Mouse (Mus musculus): ENCODE results near the gene Tdg. TPM values are rescaled to one million over a fixed set of nuclear protein-coding genes. Genes with fewer than 3 reads are reported as not detected.

Gene Tdg
- polyA plus RNA-seq, 1 experiment from 2014 or later = 130 TPM

GRCm38 (mm10) chr10:82631133-82631532, 1.5 kb downstream of the Tdg start:
- H3K9ac ChIP-seq (replicated peaks; ENCODE audit: low read depth, low read length) = no peak overlapping the region
- no peak overlapping the region for H3K27ac ChIP-seq (ENCODE audit: low read length)
- ATAC-seq (ENCODE audit: insufficient number of reproducible peaks, insufficient read depth, low FRiP score, low read depth) = no peak
- H3K36me3 ChIP-seq (ENCODE audit: control insufficient read depth, insufficient read depth, low read length) = 0 out of 2 replicates have a peak, but pooled peaks cover 6% of the 10 kb centered on the region
- WGBS = 87% methylated on average over 7 of the region's 7 CpGs
- peak overlapping the region; percentile 71; the same call in 1 of the 2 replicates for H3K4me3 ChIP-seq (ENCODE audit: low read depth, low read length)
- H3K4me2 ChIP-seq (replicated peaks; ENCODE audit: low read depth, low read length) = peak overlapping the region; percentile 93
- 0 out of 2 replicates have a peak, but pooled peaks cover 3% of the 10 kb centered on the region for H3K9me3 ChIP-seq (ENCODE audit: control insufficient read depth, low read depth, low read length)
- H3K4me1 ChIP-seq (ENCODE audit: control insufficient read depth, insufficient read depth, low read length) = peaks cover 9% of the 10 kb centered on the region
- H3K27me3 ChIP-seq (ENCODE audit: control insufficient read depth, insufficient read depth, low read length) = no peaks in the 10 kb centered on the region

- Histone ChIP-seq H3K9ac (replicated peaks; ENCODE audit: low read depth, low read length) (no peak overlapping the region), H3K4me1 (ENCODE audit: control insufficient read depth, insufficient read depth, low read length) (peaks cover 9% of the 10 kb centered on the region), H3K4me2 (replicated peaks; ENCODE audit: low read depth, low read length) (no peak overlapping the region), H3K36me3 (ENCODE audit: control insufficient read depth, insufficient read depth, low read length) (peaks cover 6% of the 10 kb centered on the region; the same call in 1 of the 2 replicates), H3K9me3 (ENCODE audit: control insufficient read depth, low read depth, low read length) (0 out of 2 replicates have a peak, but pooled peaks cover 3% of the 10 kb centered on the region), H3K27me3 (ENCODE audit: control insufficient read depth, insufficient read depth, low read length) (no peaks in the 10 kb centered on the region), H3K27ac (ENCODE audit: low read length) (no peak overlapping the region), H3K4me3 (ENCODE audit: low read depth, low read length) (no peak overlapping the region)
- 94% methylated on average over 12 of the region's 12 CpGs for WGBS
- ATAC-seq (ENCODE audit: insufficient number of reproducible peaks, insufficient read depth, low FRiP score, low read depth) = no peak
Observed at GRCm38 (mm10) chr10:82632496-82633280, 3.1 kb downstream of the Tdg start.

- 99% methylated on average over 7 of the region's 7 CpGs for WGBS
- Histone ChIP-seq H3K27me3 (ENCODE audit: control insufficient read depth, insufficient read depth, low read length) (no peaks in the 10 kb centered on the region), H3K9me3 (ENCODE audit: control insufficient read depth, low read depth, low read length) (0 out of 2 replicates have a peak, but pooled peaks cover 3% of the 10 kb centered on the region), H3K4me1 (ENCODE audit: control insufficient read depth, insufficient read depth, low read length) (peaks cover 9% of the 10 kb centered on the region), H3K36me3 (ENCODE audit: control insufficient read depth, insufficient read depth, low read length) (peaks cover 16% of the 10 kb centered on the region; the same call in 1 of the 2 replicates), H3K4me2 (replicated peaks; ENCODE audit: low read depth, low read length) (no peak overlapping the region), H3K27ac (ENCODE audit: low read length) (no peak overlapping the region), H3K4me3 (ENCODE audit: low read depth, low read length) (no peak overlapping the region), H3K9ac (replicated peaks; ENCODE audit: low read depth, low read length) (no peak overlapping the region)
- ATAC-seq (ENCODE audit: insufficient number of reproducible peaks, insufficient read depth, low FRiP score, low read depth) = no peak
Observed at GRCm38 (mm10) chr10:82634348-82634747, 4.7 kb downstream of the Tdg start.

GRCm38 (mm10) chr10:82636321-82636720, 6.7 kb downstream of the Tdg start:
- 0 out of 2 replicates have a peak, but pooled peaks cover 3% of the 10 kb centered on the region for H3K9me3 ChIP-seq (ENCODE audit: control insufficient read depth, low read depth, low read length)
- H3K4me2 ChIP-seq (replicated peaks; ENCODE audit: low read depth, low read length) = no peak overlapping the region
- no peak overlapping the region for H3K4me3 ChIP-seq (ENCODE audit: low read depth, low read length)
- H3K27ac ChIP-seq (ENCODE audit: low read length) = no peak overlapping the region
- 93% methylated on average over 3 of the region's 3 CpGs for WGBS
- H3K27me3 ChIP-seq (ENCODE audit: control insufficient read depth, insufficient read depth, low read length) = no peaks in the 10 kb centered on the region
- H3K4me1 ChIP-seq (ENCODE audit: control insufficient read depth, insufficient read depth, low read length) = no peaks in the 10 kb centered on the region; the same call in 1 of the 2 replicates
- no peak overlapping the region for H3K9ac ChIP-seq (replicated peaks; ENCODE audit: low read depth, low read length)
- no peak for ATAC-seq (ENCODE audit: insufficient number of reproducible peaks, insufficient read depth, low FRiP score, low read depth)
- H3K36me3 ChIP-seq (ENCODE audit: control insufficient read depth, insufficient read depth, low read length) = peaks cover 35% of the 10 kb centered on the region

- H3K27ac ChIP-seq (ENCODE audit: low read length) = no peak overlapping the region
- peaks cover 51% of the 10 kb centered on the region for H3K36me3 ChIP-seq (ENCODE audit: control insufficient read depth, insufficient read depth, low read length)
- H3K9ac ChIP-seq (replicated peaks; ENCODE audit: low read depth, low read length) = no peak overlapping the region
- no peak for ATAC-seq (ENCODE audit: insufficient number of reproducible peaks, insufficient read depth, low FRiP score, low read depth)
- WGBS = 91% methylated on average over 8 of the region's 8 CpGs
- H3K4me3 ChIP-seq (ENCODE audit: low read depth, low read length) = no peak overlapping the region
- no peaks in the 10 kb centered on the region for H3K4me1 ChIP-seq (ENCODE audit: control insufficient read depth, insufficient read depth, low read length)
- no peaks in the 10 kb centered on the region for H3K9me3 ChIP-seq (ENCODE audit: control insufficient read depth, low read depth, low read length)
- H3K27me3 ChIP-seq (ENCODE audit: control insufficient read depth, insufficient read depth, low read length) = no peaks in the 10 kb centered on the region
- H3K4me2 ChIP-seq (replicated peaks; ENCODE audit: low read depth, low read length) = no peak overlapping the region
Observed at GRCm38 (mm10) chr10:82639032-82639698, 9.5 kb downstream of the Tdg start.

GRCm38 (mm10) chr10:82641481-82641880, 11.9 kb downstream of the Tdg start:
- Histone ChIP-seq H3K36me3 (ENCODE audit: control insufficient read depth, insufficient read depth, low read length) (peaks cover 66% of the 10 kb centered on the region), H3K27ac (ENCODE audit: low read length) (no peak overlapping the region), H3K4me3 (ENCODE audit: low read depth, low read length) (no peak overlapping the region), H3K9ac (replicated peaks; ENCODE audit: low read depth, low read length) (no peak overlapping the region), H3K9me3 (ENCODE audit: control insufficient read depth, low read depth, low read length) (no peaks in the 10 kb centered on the region), H3K4me2 (replicated peaks; ENCODE audit: low read depth, low read length) (no peak overlapping the region), H3K27me3 (ENCODE audit: control insufficient read depth, insufficient read depth, low read length) (no peaks in the 10 kb centered on the region), H3K4me1 (ENCODE audit: control insufficient read depth, insufficient read depth, low read length) (no peaks in the 10 kb centered on the region)
- no peak for ATAC-seq (ENCODE audit: insufficient number of reproducible peaks, insufficient read depth, low FRiP score, low read depth)
- WGBS = 92% methylated on average over 9 of the region's 9 CpGs

GRCm38 (mm10) chr10:82646083-82646482, 16.5 kb downstream of the Tdg start:
- Histone ChIP-seq H3K27ac (ENCODE audit: low read length) (no peak overlapping the region), H3K4me2 (replicated peaks; ENCODE audit: low read depth, low read length) (no peak overlapping the region), H3K4me3 (ENCODE audit: low read depth, low read length) (no peak overlapping the region), H3K9me3 (ENCODE audit: control insufficient read depth, low read depth, low read length) (no peaks in the 10 kb centered on the region), H3K9ac (replicated peaks; ENCODE audit: low read depth, low read length) (no peak overlapping the region), H3K36me3 (ENCODE audit: control insufficient read depth, insufficient read depth, low read length) (peaks cover 59% of the 10 kb centered on the region), H3K4me1 (ENCODE audit: control insufficient read depth, insufficient read depth, low read length) (no peaks in the 10 kb centered on the region), H3K27me3 (ENCODE audit: control insufficient read depth, insufficient read depth, low read length) (no peaks in the 10 kb centered on the region)
- WGBS = 92% methylated on average over 8 of the region's 8 CpGs
- no peak for ATAC-seq (ENCODE audit: insufficient number of reproducible peaks, insufficient read depth, low FRiP score, low read depth)

GRCm38 (mm10) chr10:82647205-82647811, 17.7 kb downstream of the Tdg start:
- peaks cover 54% of the 10 kb centered on the region for H3K36me3 ChIP-seq (ENCODE audit: control insufficient read depth, insufficient read depth, low read length)
- ATAC-seq (ENCODE audit: insufficient number of reproducible peaks, insufficient read depth, low FRiP score, low read depth) = no peak
- no peak overlapping the region for H3K9ac ChIP-seq (replicated peaks; ENCODE audit: low read depth, low read length)
- H3K27ac ChIP-seq (ENCODE audit: low read length) = no peak overlapping the region
- H3K27me3 ChIP-seq (ENCODE audit: control insufficient read depth, insufficient read depth, low read length) = no peaks in the 10 kb centered on the region
- WGBS = 70% methylated on average over 17 of the region's 17 CpGs
- no peak overlapping the region for H3K4me2 ChIP-seq (replicated peaks; ENCODE audit: low read depth, low read length)
- no peak overlapping the region for H3K4me3 ChIP-seq (ENCODE audit: low read depth, low read length)
- H3K9me3 ChIP-seq (ENCODE audit: control insufficient read depth, low read depth, low read length) = no peaks in the 10 kb centered on the region
- no peaks in the 10 kb centered on the region for H3K4me1 ChIP-seq (ENCODE audit: control insufficient read depth, insufficient read depth, low read length)
